Mouse (Mus musculus) embryo, embryonic 9.5 days (tissue): ENCODE data around the gene Myh6.

Experiments
- DNase-seq: peaks from one replicate; pipeline ENCODE4 v3.0.0-alpha.2; 2017; ENCODE audit errors: extremely low spot score

Gene Myh6

DNA sequence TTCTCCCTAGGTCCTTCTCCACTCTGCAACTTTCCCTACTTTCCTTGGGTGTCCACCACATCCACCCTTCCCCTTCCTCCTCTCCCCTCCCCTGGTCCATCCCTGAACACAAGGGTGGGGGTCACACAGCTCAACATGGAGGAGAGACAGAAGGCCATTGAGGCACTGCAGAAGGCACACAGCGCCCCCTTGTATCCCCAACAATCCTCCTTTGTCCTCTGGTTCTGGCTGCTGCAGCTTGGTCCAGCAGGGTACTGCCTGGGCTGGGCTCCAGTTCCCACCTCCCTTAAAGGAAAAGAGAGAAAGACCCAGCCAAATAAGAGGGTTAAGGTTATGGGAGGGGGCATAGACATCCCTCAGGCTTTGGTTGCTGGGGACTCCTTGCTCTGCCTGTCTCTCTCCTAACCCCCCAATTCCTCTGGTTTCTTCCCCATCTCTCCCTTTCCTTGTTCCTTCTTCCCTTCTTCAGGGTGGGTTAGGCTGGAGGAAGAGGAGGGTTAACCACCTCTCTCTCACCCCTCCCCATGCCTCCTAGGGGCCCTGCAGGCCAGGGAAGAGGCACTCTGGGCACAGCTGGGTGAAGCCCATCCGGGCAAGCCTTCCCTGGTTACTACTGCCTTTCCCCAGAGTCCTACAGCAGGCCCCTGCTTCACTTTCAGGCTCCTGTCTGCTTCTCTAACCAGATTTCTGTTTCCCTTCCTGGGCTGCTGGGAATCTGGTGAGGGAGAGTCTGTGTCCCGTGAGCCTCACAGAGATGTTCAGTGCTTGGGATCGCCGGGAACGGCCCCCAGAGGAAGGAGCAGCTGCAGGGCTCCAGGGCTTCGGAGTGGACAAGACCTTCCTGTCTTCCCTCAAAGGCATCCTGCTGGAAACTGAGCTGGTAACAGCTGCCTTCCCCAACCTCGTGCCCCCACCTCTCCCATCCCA is 30.6 kb downstream of the Myh6 start, which contains the start of gene Cmtm5:
Cmtm5 (plus strand) TSS at position 358 of the 927 bp plus-strand sequence.
- DNase-seq: no peak

DNA sequence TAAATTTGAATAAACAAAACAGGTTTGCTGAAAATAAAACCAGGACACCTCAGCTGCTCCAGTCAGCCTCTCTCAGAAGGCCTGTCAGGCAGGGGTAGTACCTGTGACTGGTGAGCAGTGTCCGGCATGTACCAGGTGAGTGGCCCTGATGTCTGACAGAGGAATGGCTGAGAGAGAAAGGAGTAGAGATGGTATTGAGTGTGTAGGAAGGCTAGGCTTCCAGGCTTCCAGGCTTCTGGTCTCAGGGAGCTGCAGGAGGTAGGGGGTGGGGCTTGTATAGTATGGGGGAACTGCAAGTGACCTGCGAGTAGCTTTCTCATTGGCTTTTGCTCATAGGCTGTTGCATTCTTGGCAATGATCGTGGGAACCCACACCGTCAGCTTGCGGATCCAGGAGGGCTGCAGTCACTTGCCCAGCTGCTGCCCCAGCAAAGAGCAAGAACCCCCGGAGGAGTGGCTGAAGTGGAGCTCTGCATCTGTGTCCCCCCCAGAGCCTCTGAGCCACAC is 34.0 kb downstream of the Myh6 start, which contains the start of gene Il25:
Il25 (plus strand) TSS at position 51 of the 506 bp plus-strand sequence.
- no peak for DNase-seq

DNA sequence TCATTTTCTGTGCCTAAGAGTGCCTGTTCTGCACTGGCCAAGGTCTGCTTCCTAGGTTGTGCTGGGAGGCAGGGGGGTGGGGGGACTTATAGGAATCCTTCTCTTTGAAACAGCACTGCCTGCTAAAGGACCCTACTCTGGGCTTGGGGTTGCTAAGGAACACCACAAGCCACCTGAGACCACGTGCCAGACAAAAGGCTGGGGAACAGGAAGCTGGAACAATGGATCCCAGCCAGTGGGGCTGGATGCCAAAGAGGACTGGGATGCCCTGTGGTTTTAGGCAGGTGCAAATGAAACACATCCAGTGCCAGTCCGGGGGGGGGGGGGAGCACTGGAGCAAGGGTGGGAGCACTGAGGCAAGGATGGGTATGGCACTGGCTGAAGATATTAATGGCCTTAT is 36.3 kb downstream of the Myh6 start:
- DNase-seq: no peak

DNA sequence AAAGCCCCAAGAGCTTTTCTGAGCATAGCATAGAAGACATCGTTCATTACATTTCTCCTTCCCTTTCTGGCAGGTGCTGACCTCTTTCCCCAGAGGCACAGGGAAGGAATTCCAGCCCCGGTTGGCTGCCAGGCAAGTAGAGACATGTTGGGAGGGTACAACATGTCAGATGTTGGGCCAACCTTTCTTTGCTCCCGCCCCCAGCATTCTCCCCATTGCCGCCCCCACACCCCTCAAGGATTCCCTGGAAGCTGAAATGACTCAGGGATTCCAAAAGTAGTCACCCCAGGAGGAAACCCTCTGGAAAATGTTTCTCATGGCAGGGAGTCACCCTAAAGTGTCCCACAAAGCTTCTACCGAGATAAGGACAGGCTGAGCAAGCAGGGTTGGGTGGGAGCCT is 36.9 kb downstream of the Myh6 start:
- DNase-seq: no peak

DNA sequence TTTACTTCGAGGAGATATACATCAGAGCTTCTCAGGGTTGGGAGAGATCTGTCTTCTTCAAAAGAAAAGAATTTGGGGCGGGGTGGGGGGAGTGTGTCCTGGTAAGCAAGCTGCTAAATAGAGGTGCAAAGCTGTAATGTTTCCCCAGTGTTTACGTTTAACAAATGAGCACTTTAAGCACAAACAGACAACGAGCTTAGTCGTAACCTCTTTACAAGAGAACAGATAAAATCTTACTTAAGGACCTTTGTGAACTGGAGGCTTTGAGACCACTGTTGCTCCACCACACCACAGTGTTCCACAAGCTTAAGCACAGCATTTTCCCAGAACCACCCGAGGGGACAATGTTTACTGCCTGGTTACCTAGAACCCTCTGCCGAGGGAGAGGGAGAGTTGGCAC is 39.4 kb downstream of the Myh6 start:
- DNase-seq: no peak

DNA sequence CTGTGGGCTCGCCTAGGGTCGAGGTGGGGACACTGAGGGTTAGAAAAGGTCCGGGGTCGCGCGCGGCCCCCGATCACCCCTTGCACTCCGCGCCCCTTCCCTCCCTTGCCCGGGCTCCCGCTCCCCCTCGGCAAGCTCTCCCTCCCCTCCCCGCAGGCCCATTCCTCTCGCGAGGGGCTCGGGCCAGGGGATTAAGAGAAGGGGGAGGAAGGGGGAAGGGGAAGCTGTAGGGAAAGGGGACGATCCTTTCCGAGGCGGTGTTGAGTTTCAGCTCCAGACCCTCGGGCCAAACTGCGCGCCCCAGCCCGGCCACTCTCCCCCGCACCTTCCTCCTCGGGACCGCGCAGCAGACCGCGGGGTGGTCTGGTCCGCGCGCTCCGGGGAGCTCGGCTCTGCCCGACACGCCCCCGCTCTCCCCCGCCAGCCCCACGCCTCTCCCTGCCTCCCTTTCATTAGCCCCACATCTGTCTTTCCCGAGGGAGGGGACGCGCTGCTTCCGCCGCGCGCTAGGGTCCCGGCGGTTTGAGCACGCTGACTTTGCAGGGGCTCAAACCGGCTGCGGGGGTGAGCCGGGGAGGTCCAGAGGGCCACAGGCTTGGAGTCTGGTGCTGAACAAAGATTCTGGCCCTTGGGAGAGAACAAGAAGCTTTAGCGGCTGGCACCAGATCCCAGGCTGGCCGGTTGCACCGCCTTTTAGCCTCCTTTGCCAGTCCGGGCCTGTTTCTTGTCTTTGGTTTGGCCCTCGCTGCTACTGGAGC is 40.1 kb downstream of the Myh6 start:
- DNase-seq: peak; percentile 93

DNA sequence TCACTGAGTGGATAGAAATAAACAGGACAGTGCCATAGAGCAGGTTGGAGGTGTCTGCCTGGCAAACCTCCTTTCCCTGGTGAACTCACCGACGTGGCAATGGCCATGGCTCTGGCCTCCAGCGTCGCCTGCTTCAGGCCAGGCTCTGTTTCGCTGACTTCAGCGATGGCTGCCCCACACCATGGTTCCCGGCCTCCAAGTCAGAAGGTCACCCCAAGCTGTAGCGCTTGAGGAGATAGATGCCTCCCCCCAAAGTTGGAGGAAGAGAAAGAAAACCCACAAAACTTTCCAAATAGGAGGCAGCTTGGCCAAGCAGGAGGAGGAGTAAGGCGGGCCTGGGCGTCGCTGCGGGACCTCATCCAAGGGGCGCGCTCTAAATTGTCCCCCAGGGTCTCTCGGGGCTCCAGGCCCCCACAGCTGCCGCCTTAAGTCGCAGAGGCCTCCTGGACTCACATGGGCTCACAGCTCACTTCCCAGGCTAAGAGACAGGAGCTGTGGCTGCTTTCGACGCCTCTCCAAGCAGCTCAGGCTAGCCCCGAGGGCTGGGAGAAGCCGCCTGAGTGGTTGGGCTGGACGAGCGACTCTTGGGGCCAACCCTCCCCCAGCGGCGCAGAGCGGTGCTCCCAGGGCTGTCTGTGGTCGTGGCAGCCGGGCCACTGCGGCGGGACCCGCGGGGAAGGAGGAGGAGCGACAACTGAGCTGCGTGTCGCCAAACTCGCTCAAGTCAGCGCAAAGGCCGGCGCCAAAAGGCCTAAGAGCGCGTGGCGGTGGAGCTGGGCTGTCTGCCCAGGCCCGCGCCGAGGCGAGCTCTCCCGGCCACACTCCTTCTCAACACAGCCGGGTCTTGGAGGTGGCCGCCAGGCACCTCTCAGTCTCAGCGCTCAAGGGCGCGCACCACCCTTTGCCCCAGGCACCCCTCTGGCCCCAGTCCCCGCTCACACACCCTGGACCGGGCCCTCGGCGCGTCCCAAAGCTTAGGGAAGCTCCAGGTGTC is 41.1 kb downstream of the Myh6 start, which contains the start of gene Efs:
Efs (minus strand) TSS at position 778 of the 994 bp plus-strand sequence.
- DNase-seq: peak; percentile 73

DNA sequence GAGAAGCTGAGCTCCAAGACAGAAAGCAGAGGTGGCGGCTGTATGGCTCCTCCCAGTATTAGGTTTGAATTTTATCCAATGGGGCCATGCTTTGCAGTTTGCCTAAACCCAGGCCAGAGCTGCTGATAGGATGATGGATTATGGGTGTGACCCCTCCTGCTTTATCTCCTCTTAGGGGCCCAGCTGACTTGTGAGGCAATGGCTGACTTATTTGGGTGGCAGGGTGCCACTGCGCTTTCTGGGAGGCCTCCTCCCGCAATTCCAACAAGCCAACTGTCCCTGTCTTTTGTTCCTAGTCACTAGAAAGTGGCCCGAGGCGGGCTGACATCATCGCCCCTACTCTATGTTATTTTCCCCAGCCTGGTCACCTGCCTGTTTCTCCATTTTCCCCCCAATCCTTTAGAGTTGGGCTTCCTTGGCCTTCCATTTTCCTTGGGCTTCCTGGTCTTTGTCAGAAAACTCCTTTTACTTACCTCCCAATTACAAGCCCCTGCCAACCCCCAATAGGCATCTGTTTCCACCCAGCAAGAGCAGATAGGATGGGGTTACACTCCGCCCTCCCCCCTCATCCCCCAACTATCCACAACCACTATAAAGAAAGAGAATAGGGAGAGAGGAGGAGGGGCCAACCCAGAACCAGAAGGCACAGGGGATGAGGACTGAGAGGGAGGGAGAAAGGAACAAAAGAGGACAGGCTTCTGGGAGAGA is 41.9 kb downstream of the Myh6 start:
- peak; percentile 80 for DNase-seq

DNA sequence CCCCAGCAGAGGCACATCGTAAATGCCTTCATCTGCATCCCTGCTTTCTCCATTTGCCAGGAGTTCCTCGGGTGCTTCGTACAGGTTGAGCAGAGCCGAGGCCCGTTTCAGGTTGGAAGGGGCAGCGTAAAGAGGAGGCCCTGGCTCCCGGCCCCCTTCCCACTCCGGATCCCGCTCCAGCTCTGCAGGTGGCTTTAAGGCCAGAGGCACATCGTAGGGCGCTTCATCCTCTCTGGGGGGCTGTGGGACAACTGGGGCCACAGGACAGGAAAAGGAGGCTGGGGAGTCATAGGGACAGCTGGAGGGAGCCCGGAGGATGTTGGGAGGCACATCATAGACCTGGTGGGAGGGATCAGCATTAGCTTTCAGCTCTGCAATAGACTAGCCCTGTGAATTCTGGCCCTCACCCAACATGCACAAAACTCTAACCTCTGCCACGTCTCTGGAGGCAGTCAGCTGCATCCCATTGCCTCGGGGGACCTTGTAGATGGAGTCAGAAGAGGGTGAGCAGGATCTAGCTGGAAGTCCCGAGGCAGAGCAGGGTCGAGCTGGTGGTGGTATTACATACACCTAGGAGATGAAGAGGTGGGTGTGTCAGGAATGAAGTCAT is 46.5 kb downstream of the Myh6 start:
- DNase-seq: no peak

DNA sequence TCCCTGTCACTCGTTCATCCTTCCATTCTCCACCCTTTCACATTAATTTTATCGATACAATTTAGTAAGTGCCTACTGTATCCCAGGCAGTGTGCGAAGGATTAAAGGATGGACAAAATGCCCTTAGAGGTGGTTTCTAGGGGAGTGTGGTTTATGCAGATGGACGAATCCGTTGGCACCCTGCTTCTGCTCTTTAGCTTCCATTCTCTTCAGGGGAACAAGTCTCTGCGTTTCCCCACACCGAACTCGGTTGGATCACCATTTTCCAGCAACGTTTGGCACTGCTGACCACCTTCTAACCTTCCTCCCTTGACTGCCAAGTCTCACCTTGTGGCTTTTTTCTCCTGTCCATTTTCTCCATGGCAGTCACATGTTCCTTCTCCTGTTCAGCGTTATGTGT is 53.4 kb downstream of the Myh6 start:
- no peak for DNase-seq

DNA sequence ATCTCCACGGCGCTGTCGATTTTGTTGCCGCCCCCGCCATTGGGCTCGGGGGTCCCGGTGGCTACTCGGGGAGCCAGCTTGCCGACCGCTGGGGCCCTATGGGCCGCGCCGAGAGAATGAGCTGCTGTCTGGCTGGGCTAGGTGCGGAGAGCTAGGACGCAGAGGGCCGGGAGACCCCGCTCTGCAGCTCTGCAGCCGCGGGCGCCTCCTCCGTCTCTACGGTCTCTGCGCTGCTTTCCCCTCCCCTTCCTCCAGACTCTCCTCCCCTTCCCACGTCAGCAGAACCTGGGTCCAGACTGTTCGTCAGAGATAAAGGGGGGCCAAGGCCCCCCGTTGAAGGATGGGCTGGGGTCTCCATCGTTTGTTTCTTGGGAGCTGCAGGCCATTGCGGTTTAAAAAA is 53.8 kb downstream of the Myh6 start, which contains the start of gene Slc22a17:
Slc22a17 (minus strand) TSS at position 247 of the 400 bp plus-strand sequence.
- peak; percentile 85 for DNase-seq

DNA sequence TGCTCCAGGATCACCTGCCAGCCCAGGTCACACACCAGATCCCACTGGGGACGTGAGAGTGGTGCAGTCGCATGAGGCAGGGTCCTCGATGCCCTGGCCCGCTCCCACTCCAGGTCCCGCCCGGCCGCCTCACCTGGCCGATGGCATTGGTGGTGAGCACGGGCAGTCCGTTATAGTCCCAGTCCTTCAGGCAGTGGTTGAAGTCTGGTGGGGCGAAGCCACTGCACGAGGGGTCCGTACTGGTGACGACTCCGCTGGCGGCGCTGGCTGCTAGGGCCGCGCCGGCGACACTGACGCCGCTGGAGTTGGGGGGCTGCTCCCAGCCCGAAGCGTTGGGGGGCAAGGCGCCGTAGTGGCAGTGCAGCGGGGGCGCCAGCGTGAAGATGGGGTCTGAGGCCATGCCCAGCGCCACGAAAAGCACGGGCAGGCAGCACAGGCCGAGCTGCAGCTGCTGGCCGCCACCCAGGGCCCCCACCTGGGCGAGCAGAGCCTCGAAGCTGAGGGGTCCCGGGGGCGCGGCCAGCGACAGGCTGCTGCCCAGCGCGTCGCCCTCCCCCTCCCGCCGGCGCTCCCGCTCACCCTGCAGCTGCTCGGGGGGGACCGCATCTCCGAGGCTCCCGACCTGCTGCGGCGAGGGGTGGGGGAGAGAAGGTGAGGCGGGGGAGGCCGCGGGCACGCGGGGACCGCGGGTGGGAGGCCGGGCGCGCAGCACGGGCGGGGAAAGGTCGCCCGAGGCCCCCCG is 54.4 kb downstream of the Myh6 start:
- DNase-seq: peak; percentile 37

DNA sequence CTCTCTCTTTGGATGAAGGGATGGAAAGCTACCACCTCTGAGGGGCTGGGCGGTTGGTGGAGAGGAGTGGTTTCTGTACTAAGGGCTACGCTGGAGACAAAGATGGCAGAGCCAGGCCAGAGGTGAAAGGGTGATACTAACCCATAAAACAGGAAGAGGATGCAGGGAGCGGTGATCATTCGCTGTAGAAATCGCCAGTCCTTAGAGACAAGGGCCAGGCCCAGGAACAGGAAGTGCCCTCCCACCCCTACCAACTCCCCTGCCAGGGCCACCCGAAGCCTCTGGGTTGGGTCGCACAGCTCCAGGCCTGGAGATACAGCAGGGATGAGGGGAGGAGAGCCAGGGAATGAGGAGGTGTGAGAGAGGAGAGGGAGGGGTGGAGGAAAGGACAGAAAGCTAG is 58.0 kb downstream of the Myh6 start:
- no peak for DNase-seq

DNA sequence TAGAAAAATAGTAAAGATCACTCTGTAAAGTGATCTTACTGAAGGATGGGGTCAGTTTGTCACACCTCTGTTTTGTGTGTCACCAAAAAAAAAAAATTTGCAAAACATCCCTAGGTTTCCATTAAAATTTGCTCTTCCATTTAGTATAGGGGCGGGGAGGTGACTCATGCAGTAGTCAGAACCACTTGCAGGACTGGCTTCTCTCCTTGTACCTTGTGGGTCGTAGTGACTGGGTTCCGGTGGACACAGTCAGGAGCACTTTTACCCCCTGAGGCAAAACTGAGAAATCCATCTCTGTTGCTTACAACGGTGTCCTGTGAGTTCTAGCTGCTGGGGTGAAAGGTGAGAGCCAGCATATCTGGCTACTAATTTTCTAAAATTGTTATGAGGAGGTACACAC is 63.1 kb downstream of the Myh6 start:
- DNase-seq: no peak

DNA sequence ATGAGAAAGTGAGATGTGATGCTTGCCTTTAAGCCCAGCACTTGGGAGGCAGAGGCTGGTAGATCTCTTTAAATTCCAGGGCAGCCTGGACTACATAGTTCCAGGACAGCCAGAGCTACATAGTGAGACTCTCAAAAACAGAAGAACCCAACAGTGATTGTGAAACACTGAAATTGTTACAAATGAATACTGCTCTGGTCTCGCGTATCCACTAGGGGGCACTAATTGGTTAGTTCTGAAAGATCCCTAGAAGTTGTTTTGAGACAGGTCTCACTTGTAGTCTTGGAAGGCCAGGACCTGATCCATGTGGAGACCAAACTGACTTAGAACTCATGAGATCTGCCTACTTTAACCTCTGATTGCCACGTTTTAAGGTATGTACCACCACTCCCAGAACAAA is 66.3 kb downstream of the Myh6 start:
- peak; percentile 80 for DNase-seq

DNA sequence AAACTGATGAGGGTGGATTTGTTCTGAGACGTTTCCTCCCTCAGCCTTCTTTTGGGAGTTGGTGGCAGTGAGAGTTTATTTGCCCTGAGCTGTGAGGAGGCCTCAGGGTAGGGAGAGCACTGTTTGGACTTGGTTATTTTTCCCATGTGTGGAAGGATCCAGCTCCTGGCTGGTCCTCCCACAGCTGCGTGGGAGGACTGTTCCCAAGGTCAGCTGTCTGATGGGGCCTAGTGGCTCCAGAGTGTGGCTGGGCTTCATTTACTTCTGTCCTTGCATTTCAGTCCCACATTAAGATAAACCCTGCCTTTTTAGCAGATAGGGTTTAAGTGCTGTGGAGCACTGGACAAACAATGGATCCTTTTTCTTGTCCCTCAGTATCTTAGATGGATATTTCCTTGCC is 69.3 kb downstream of the Myh6 start:
- DNase-seq: no peak

DNA sequence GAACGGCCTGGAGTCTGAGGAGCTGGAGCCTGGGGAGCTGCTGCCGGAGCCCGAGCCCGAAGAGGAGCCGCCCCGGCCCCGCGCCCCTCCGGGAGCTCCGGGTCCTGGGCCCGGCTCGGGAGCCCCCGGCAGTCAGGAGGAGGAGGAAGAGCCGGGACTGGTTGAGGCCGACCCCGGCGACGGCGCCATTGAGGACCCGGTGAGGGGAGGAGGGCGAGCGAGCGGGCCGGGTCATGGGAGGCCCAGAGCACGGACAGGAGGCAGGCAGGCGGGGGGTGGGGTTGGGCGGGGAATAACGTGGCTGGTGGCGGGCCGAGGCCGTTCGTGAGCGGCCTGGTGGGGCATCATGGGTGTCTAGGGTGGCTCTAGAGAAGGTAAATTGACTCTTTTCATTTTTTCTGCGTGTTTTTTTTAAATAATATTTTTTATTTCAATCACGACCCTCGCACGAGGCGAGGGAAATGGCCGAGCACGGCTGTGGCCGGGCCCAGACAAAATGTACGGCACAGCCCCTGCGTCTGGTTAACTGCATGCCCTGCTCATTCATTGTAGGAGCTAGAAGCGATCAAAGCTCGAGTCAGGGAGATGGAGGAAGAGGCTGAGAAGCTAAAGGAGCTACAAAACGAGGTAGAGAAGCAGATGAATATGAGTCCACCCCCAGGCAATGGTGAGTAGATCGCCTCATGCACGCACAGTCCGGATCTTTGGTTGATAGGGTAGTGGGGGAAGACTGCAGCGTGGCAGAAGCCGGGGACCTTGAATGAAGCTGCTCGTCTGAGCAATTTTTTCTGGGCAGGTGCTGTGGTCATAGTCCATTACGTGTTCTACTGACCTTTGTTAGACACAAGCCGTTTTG is 72.2 kb downstream of the Myh6 start:
- DNase-seq: peak; percentile 68

DNA sequence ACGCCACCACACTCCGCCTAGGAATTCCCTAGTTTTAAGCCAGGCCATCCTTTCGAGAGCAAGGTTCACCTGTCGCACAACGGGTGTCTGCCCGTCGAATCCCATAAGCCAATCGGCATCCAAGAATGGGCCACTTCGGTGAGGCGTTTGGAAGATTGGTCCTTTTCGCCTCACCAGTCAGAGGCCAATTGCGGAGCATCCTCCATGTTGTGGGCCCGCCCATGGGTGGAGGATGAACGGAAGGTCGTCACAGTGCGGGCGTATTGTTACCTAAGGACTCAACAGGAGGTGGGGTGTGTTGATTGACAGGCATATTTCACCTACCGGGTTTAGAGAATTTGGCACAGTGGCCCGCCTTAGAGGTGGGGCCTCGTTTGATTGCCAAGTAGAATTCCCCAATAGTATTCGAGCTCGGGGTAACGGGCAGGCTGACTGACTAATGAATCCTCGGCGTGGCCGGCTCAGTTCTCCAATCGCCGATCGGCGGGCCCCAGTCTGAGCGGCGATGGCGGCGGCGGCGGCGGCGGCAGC is 73.0 kb downstream of the Myh6 start:
- DNase-seq: peak; percentile 98
